In the genomic region with DNA sequence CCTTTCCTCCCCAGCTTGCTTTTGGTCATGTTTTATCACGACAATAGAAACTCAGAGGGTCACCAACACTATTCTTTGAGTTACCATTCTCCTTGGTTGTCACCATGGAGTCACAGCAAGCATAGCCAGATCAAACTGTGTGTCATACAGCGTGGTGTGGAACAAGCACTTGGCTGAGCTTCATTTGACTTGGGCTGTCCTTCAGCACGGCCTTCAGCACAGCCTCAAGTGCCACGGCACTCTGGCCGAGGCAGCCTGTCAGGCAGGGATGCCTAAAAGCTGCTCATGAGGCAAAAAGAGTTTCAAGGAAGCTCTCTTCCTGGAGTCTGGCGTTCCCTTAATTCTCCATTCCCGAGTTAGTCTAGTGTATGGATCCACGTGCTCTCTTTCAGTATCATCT, we compare ENCODE assay signal across 26 mouse cellular contexts.
DNase-seq lines count a peak whose midpoint lies in the region; ATAC-seq lines count a peak whose summit lies in the region.
"Had no signal": no experiment of that assay in that cellular context is flagged by ENCODE, and none has a peak within 500 bp of the region (broad histone marks: within the 10 kb centered on the region; RNA-seq: fewer than 3 reads in every experiment).

No protein-coding gene starts in this region.

- no peak for ATAC-seq in megakaryocyte progenitor cell, adult 5-6 weeks (replicated peaks; ENCODE audit: poor library complexity)
- ATAC-seq: forebrain, embryonic 14.5 days; intestine, postnatal 0 days; lung, postnatal 0 days; Patski had no signal

- intact Hi-C loops in heart, postnatal 25 days (cut with DNase I): no loop called here

- peak; percentile 46 for DNase-seq in cerebellum, postnatal 10 days
- no peak for DNase-seq in cerebellum, adult 11 months
- DNase-seq in heart, postnatal 4 days: peak; percentile 9
- DNase-seq in heart, postnatal 25 days (ENCODE audit: low spot score): no peak
- DNase-seq in adrenal gland, adult 2 months: peak; percentile 82
- peak; percentile 64 to 77 for DNase-seq in adrenal gland, postnatal 36 days
- DNase-seq: cerebellum, adult 8-10 months; cerebellum, postnatal 36 days; gastrocnemius, postnatal 36 days; kidney, adult 9 months; kidney, postnatal 10 days; layer of hippocampus, postnatal 36 days; left cerebral cortex, postnatal 4 days; liver, embryonic 13.5 days; lung, adult 18-20 months; lung, postnatal 4 days; midbrain, embryonic 14.5 days; right cerebral cortex, adult 18-20 months; spleen, adult 18-20 months; thymus, adult 18-20 months; thymus, postnatal 25 days had no signal

Comparison
In these comparisons a context has a peak if more than half of its experiments do, and no peak if none do; other contexts are left out.
1. DNase-seq: peak in cerebellum, postnatal 10 days (2 of 2), heart, postnatal 4 days (single experiment), adrenal gland, adult 2 months (single experiment) and adrenal gland, postnatal 36 days (2 of 2); none in cerebellum, adult 11 months (single experiment) and heart, postnatal 25 days (single experiment).